Mouse (Mus musculus) hindbrain, embryonic 13.5 days (tissue): ENCODE measurements around the gene Kmt5b. TPM values are rescaled to one million over a fixed set of nuclear protein-coding genes. Genes with fewer than 3 reads are reported as not detected.

Experiments
- ATAC-seq: fragments of 200-750 bp; cut with Nextera tagmentation; 2 replicates; pipeline ENCODE4 v1.8.0; 2017; ENCODE audit warnings: moderate TSS enrichment; ENCODE audit not compliant: low FRiP score
- H3K27ac ChIP-seq: fragments of 300-500 bp; sonication (generic); 2 replicates; pipeline ENCODE4 v1.5.1; 2015; ENCODE audit warnings: inconsistent platforms, mild to moderate bottlenecking, moderate library complexity
- H3K27me3 ChIP-seq: fragments of 300-500 bp; sonication (generic); 2 replicates; pipeline ENCODE4 v1.6.1; 2015; ENCODE audit warnings: mild to moderate bottlenecking, inconsistent platforms
- H3K36me3 ChIP-seq: fragments of 300-500 bp; sonication (generic); 2 replicates; pipeline ENCODE4 v1.6.1; 2015; ENCODE audit warnings: mild to moderate bottlenecking, inconsistent platforms
- H3K4me1 ChIP-seq: fragments of 300-500 bp; sonication (generic); replicated peaks from 2 replicates; pipeline ENCODE4 v1.6.1; 2015; ENCODE audit warnings: inconsistent platforms
- H3K4me2 ChIP-seq: fragments of 300-500 bp; sonication (generic); 2 replicates; pipeline ENCODE4 v1.6.1; 2015; ENCODE audit warnings: inconsistent platforms, mild to moderate bottlenecking, moderate library complexity
- H3K4me3 ChIP-seq: fragments of 300-500 bp; sonication (generic); 2 replicates; pipeline ENCODE4 v1.5.1; 2015; ENCODE audit warnings: mild to moderate bottlenecking, inconsistent platforms
- H3K9ac ChIP-seq: fragments of 300-500 bp; sonication (generic); 2 replicates; pipeline ENCODE4 v1.6.1; 2015; ENCODE audit warnings: mild to moderate bottlenecking, inconsistent platforms
- H3K9me3 ChIP-seq: fragments of 300-500 bp; sonication (generic); 2 replicates; pipeline ENCODE4 v1.6.1; 2016; ENCODE audit warnings: inconsistent platforms
- WGBS: fragments of 180-500 bp; shearing (Covaris S2); methylation state at CpG from one replicate; pipeline ENCODE4 v1.1.7; 2015; 5-methylcytosine and 5-hydroxymethylcytosine counted together
- polyA plus RNA-seq: library from polyadenylated mRNA; unstranded; fragments of >200 nt; fragmentation: Nextera tagmentation; extraction: Ambion mirVana; gene quantifications from 2 replicates; pipeline ENCODE4 v1.2.1, GENCODE M21; 2015

The Kmt5b gene
- polyA plus RNA-seq, 1 experiment from 2014 or later: 54.4 TPM

- H3K4me3 ChIP-seq: no peak overlapping the region
- H3K27me3 ChIP-seq: no peaks in the 10 kb centered on the region
- no peaks in the 10 kb centered on the region for H3K9me3 ChIP-seq
- H3K4me1 ChIP-seq: no peaks in the 10 kb centered on the region
- H3K9ac ChIP-seq: no peak overlapping the region
- 94% methylated on average over 9 of the region's 9 CpGs for WGBS
- no peaks in the 10 kb centered on the region for H3K36me3 ChIP-seq
- H3K4me2 ChIP-seq: no peak overlapping the region
- no peak overlapping the region for H3K27ac ChIP-seq
- ATAC-seq: no peak
Observed at GRCm38 (mm10) chr19:3836791-3837190, 69.6 kb downstream of the Kmt5b start.

DNA sequence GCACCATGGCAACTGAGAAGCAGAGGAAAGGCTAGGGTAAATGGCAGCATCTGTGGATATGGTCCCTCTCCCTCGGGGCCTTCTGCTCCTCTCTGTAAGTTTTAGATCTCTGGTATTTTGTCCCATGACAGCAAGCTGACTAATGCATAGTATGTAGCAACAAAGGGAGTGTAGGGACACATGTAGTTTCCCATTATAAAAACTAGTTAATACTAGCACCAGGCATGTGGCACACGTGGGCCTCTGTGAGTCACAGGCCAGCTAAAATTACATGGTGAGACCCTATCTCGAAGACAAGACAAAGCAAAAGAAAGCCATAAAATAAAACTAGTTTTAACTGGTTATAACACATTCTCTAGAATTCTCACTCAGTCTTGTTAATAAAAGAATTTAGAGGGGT is 71.7 kb downstream of the Kmt5b start:
- Histone ChIP-seq H3K9me3 (no peaks in the 10 kb centered on the region), H3K4me3 (no peak overlapping the region), H3K36me3 (no peaks in the 10 kb centered on the region), H3K4me2 (no peak overlapping the region), H3K9ac (no peak overlapping the region), H3K4me1 (no peaks in the 10 kb centered on the region), H3K27ac (no peak overlapping the region), H3K27me3 (no peaks in the 10 kb centered on the region)
- no peak for ATAC-seq
- WGBS: 86% methylated on average over 3 of the region's 3 CpGs

- Histone ChIP-seq H3K9ac (no peak overlapping the region), H3K4me1 (no peaks in the 10 kb centered on the region), H3K4me2 (no peak overlapping the region), H3K36me3 (no peaks in the 10 kb centered on the region), H3K27ac (no peak overlapping the region), H3K27me3 (no peaks in the 10 kb centered on the region), H3K9me3 (no peaks in the 10 kb centered on the region), H3K4me3 (no peak overlapping the region)
- 84% methylated on average over 2 of the region's 2 CpGs for WGBS
- ATAC-seq: no peak
Observed at GRCm38 (mm10) chr19:3839686-3840085, 72.5 kb downstream of the Kmt5b start.

GRCm38 (mm10) chr19:3840214-3840651 is 73.0 kb downstream of the Kmt5b start:
- Histone ChIP-seq H3K4me2 (no peak overlapping the region), H3K36me3 (no peaks in the 10 kb centered on the region), H3K4me3 (no peak overlapping the region), H3K27ac (no peak overlapping the region), H3K4me1 (no peaks in the 10 kb centered on the region), H3K9me3 (no peaks in the 10 kb centered on the region), H3K9ac (no peak overlapping the region), H3K27me3 (no peaks in the 10 kb centered on the region)
- ATAC-seq: no peak
- 51% methylated on average over 5 of the region's 5 CpGs for WGBS

GRCm38 (mm10) chr19:3840685-3841084 is 73.5 kb downstream of the Kmt5b start:
- no peaks in the 10 kb centered on the region for H3K36me3 ChIP-seq
- 87% methylated on average over 5 of the region's 5 CpGs for WGBS
- no peak overlapping the region for H3K4me3 ChIP-seq
- H3K4me1 ChIP-seq: no peaks in the 10 kb centered on the region
- no peak for ATAC-seq
- no peak overlapping the region for H3K27ac ChIP-seq
- H3K27me3 ChIP-seq: no peaks in the 10 kb centered on the region
- H3K9me3 ChIP-seq: no peaks in the 10 kb centered on the region
- no peak overlapping the region for H3K4me2 ChIP-seq
- H3K9ac ChIP-seq: no peak overlapping the region

DNA sequence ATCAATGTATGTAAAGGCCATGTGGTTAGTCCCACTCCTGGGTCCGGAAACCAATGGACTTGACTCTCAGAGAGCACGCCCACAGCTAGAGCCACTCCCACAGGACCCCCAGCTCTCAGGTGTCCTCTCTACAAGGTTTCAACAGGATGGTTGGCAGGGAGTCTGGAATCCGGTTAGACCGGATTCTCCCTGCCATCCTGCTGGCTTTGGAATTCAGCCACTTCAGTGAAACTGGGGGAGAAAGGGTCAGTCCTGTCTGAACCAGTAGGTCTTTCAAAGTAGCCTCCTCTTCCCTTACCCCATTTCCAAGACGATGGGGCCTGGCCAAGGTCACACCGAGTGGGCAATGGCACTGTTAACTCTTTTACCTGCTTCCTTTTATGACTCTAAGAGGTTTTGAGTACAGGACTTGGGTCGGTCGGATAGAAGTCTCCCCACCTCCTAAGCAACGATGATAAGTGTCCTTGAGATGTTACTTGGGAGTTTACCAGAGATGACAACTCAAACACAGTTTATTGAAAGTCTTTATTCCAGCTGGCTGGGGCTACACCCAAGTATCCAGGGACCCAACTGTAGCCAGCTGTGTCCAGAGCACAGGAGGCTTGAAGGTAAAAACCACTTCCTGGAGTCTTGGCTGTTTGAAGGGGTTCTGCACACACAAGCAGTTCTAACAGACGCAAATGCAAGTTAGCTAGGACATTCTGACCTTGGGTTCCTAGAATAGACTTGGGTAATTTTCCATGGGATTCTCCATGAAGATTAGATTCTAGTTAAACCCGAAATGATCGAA is 75.3 kb downstream of the Kmt5b start:
- Histone ChIP-seq H3K4me2 (no peak overlapping the region), H3K27me3 (no peaks in the 10 kb centered on the region), H3K36me3 (no peaks in the 10 kb centered on the region), H3K9ac (no peak overlapping the region), H3K27ac (no peak overlapping the region), H3K4me1 (no peaks in the 10 kb centered on the region), H3K9me3 (no peaks in the 10 kb centered on the region), H3K4me3 (no peak overlapping the region)
- 50% methylated on average over 12 of the region's 12 CpGs for WGBS
- ATAC-seq: no peak

GRCm38 (mm10) chr19:3843629-3844028 is 76.4 kb downstream of the Kmt5b start:
- Histone ChIP-seq H3K4me1 (no peaks in the 10 kb centered on the region), H3K9me3 (no peaks in the 10 kb centered on the region), H3K4me2 (no peak overlapping the region), H3K27ac (no peak overlapping the region), H3K9ac (no peak overlapping the region), H3K4me3 (no peak overlapping the region), H3K27me3 (no peaks in the 10 kb centered on the region), H3K36me3 (no peaks in the 10 kb centered on the region)
- 91% methylated on average over 2 of the region's 2 CpGs for WGBS
- no peak for ATAC-seq

- Histone ChIP-seq H3K4me2 (no peak overlapping the region), H3K36me3 (no peaks in the 10 kb centered on the region), H3K27ac (no peak overlapping the region), H3K9ac (no peak overlapping the region), H3K27me3 (no peaks in the 10 kb centered on the region), H3K4me3 (no peak overlapping the region), H3K4me1 (no peaks in the 10 kb centered on the region), H3K9me3 (no peaks in the 10 kb centered on the region)
- no peak for ATAC-seq
- 97% methylated on average over 1 of the region's 1 CpGs for WGBS
Observed at GRCm38 (mm10) chr19:3844836-3845235, 77.6 kb downstream of the Kmt5b start.

DNA sequence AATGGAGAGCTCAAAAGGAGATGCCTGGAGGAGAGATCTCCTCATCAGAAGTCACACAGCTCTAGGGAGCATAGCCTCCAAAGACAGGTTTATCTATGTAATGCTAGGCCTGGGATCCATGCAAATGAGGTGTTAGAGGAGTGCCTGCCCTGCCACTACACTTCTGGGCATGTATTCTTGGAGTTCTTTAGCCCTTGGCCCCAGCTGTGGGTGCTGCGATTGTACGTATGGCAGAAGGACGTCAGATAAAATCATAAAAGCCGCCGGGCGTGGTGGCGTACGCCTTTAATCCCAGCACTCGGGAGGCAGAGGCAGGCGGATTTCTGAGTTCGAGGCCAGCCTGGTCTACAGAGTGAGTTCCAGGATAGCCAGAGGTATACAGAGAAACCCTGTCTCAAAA is 78.1 kb downstream of the Kmt5b start:
- H3K27me3 ChIP-seq: no peaks in the 10 kb centered on the region
- H3K4me2 ChIP-seq: no peak overlapping the region
- H3K9ac ChIP-seq: no peak overlapping the region
- no peaks in the 10 kb centered on the region for H3K9me3 ChIP-seq
- no peak for ATAC-seq
- H3K4me1 ChIP-seq: no peaks in the 10 kb centered on the region
- H3K4me3 ChIP-seq: no peak overlapping the region
- H3K36me3 ChIP-seq: no peaks in the 10 kb centered on the region
- WGBS: 96% methylated on average over 11 of the region's 11 CpGs
- H3K27ac ChIP-seq: no peak overlapping the region

DNA sequence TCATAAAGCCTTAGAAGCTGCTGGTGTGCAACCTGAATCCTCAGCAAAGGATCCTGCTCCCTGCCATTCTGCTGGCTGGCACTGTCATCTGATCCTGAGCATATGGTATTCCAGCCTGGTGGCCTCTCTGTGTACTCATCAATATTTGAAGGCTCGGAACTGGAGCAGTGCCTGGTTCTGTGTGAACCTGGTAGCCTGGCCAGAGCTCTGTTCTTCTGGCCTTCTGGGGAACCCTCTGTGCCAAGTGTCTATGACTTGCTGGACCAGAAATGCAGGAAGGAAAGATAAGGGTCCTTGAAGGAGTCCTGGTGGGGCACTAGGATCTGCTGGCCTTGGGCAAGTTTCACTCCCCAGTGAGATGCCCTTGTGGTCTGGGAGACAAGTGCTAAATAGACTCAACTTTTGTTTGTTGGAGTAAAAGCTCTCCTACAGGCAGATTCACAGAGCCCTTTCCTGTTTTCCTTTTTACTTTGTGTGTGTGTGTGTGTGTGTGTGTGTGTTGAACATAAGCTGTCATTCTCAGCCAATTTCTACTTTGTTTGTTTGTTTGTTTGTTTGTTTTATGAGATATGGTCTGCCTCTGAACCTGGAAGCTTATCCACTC is 78.7 kb downstream of the Kmt5b start:
- ATAC-seq: no peak
- no peaks in the 10 kb centered on the region for H3K9me3 ChIP-seq
- no peaks in the 10 kb centered on the region for H3K36me3 ChIP-seq
- no peak overlapping the region for H3K9ac ChIP-seq
- 61% methylated on average over 1 of the region's 1 CpGs for WGBS
- peaks cover 5% of the 10 kb centered on the region for H3K4me1 ChIP-seq
- H3K27me3 ChIP-seq: no peaks in the 10 kb centered on the region
- H3K27ac ChIP-seq: no peak overlapping the region
- H3K4me2 ChIP-seq: no peak overlapping the region
- no peak overlapping the region for H3K4me3 ChIP-seq

- Histone ChIP-seq H3K4me1 (peaks cover 9% of the 10 kb centered on the region), H3K27me3 (no peaks in the 10 kb centered on the region), H3K9ac (no peak overlapping the region), H3K4me2 (no peak overlapping the region), H3K9me3 (no peaks in the 10 kb centered on the region), H3K27ac (no peak overlapping the region), H3K36me3 (no peaks in the 10 kb centered on the region), H3K4me3 (no peak overlapping the region)
- WGBS: 84% methylated on average over 10 of the region's 10 CpGs
- no peak for ATAC-seq
Observed at GRCm38 (mm10) chr19:3846676-3847604, 79.7 kb downstream of the Kmt5b start.

DNA sequence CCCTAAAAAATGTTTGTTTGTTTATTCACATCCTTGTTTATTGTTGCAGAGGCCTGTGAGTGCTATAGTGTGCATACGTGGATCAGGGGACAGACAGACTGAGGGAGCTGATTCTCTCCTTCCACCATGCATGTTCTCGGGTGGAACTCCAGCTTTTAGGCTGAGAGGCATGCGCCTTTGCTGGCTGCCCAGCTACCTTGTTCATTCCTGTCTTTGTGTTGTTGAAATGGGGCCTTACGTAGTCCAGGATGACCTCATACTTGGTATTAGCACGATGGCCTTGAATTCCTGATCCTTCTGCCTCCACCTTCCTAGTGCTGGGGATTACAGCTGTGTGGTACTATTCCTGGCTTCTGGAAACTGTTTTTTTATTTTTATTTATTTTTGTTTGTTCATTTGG is 80.5 kb downstream of the Kmt5b start:
- WGBS: 92% methylated on average over 5 of the region's 5 CpGs
- Histone ChIP-seq H3K4me1 (peaks cover 9% of the 10 kb centered on the region), H3K4me2 (no peak overlapping the region), H3K4me3 (no peak overlapping the region), H3K27me3 (no peaks in the 10 kb centered on the region), H3K9ac (no peak overlapping the region), H3K36me3 (no peaks in the 10 kb centered on the region), H3K27ac (no peak overlapping the region), H3K9me3 (no peaks in the 10 kb centered on the region)
- no peak for ATAC-seq
